ENCODE assay signal across 14 mouse cellular contexts in the genomic region with DNA sequence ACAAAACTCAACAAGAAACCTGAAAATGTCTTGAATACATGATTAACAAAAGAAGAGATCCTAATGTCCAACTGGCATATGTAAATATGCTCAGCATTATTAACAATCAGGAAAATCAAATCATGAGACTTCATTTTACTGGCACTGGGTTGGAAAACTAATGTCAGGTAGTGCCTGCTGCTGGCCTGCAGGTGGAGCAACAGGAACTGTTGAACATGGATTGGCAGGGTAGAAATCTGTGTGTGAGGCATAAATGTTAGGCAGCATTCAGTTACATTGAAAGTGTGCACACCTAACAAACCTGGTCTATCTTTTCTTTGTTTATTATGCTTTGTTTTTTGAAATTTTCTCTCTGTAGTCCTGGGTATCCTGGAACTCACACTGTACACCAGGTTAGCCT. TPM values are rescaled to one million over a fixed set of nuclear protein-coding genes. Genes with fewer than 3 reads are reported as not detected.
A peak's percentile ranks its signal among the peaks of the same experiment; 100 is the strongest.
DNase-seq lines count a peak whose midpoint lies in the region; ATAC-seq and TF ChIP-seq lines count a peak whose summit lies in the region.
"Had no signal": no experiment of that assay in that cellular context is flagged by ENCODE, and none has a peak within 500 bp of the region (broad histone marks: within the 10 kb centered on the region; RNA-seq: fewer than 3 reads in every experiment).

No protein-coding gene starts in this region.

- DNase-seq in gastrocnemius, adult 2 months: no peak
- DNase-seq in gastrocnemius, postnatal 25 days: no peak
- DNase-seq in thymus, postnatal 4 days: peak; percentile 22
- DNase-seq in thymus, adult 18-20 months: no peak
- no peak for DNase-seq in ovary, postnatal 10 days (ENCODE audit: low spot score)

- intact Hi-C loops in gastrocnemius, adult 2 months (cut with DNase I): no loop called here

- no peak overlapping the region for H3K27ac ChIP-seq in gastrocnemius, adult 2 months
- no peak overlapping the region for H3K27ac ChIP-seq in cortical plate, adult 2 months (ENCODE audit: insufficient read depth, low read length)
- no peak overlapping the region for H3K27ac ChIP-seq in neural tube, embryonic 15.5 days (replicated peaks)
- H3K27ac ChIP-seq: embryonic facial prominence, embryonic 15.5 days; kidney, embryonic 15.5 days; limb, embryonic 12.5 days had no signal

- TF ChIP-seq POLR2A in cortical plate, adult 2 months (IDR thresholded peaks at IDR 0.05; ENCODE audit: extremely low read depth, insufficient read depth, low read length): no peak

- H3K9ac ChIP-seq in neural tube, embryonic 15.5 days (replicated peaks): no peak overlapping the region
- H3K9ac ChIP-seq: embryonic facial prominence, embryonic 15.5 days; kidney, embryonic 15.5 days; limb, embryonic 12.5 days had no signal

- H3K4me1 ChIP-seq in cortical plate, adult 2 months (ENCODE audit: control insufficient read depth, insufficient read depth, low read length): no peaks in the 10 kb centered on the region
- H3K4me1 ChIP-seq in neural tube, embryonic 15.5 days: no peaks in the 10 kb centered on the region
- H3K4me1 ChIP-seq: embryonic facial prominence, embryonic 15.5 days; kidney, embryonic 15.5 days; limb, embryonic 12.5 days had no signal

- H3K36me3 ChIP-seq in neural tube, embryonic 15.5 days: no peaks in the 10 kb centered on the region
- H3K36me3 ChIP-seq: embryonic facial prominence, embryonic 15.5 days; kidney, embryonic 15.5 days; limb, embryonic 12.5 days had no signal

- no peaks in the 10 kb centered on the region for H3K27me3 ChIP-seq in neural tube, embryonic 15.5 days (replicated peaks)
- H3K27me3 ChIP-seq: embryonic facial prominence, embryonic 15.5 days; kidney, embryonic 15.5 days; limb, embryonic 12.5 days had no signal

- H3K9me3 ChIP-seq in neural tube, embryonic 15.5 days (replicated peaks): no peaks in the 10 kb centered on the region
- H3K9me3 ChIP-seq: embryonic facial prominence, embryonic 15.5 days; kidney, embryonic 15.5 days; limb, embryonic 12.5 days had no signal

- no peak overlapping the region for H3K4me3 ChIP-seq in gastrocnemius, adult 2 months
- H3K4me3 ChIP-seq in cortical plate, adult 2 months (ENCODE audit: insufficient read depth, low read length): no peak overlapping the region
- no peak overlapping the region for H3K4me3 ChIP-seq in neural tube, embryonic 15.5 days (replicated peaks)
- H3K4me3 ChIP-seq: embryonic facial prominence, embryonic 15.5 days; kidney, embryonic 15.5 days; limb, embryonic 12.5 days had no signal

- no peak for ATAC-seq in neural tube, embryonic 15.5 days (ENCODE audit: low FRiP score)
- ATAC-seq in erythroblast, adult 5-6 weeks (replicated peaks; ENCODE audit: low FRiP score, poor library complexity, severe bottlenecking): no peak

- H3K4me2 ChIP-seq in neural tube, embryonic 15.5 days: no peak overlapping the region
- H3K4me2 ChIP-seq: embryonic facial prominence, embryonic 15.5 days; kidney, embryonic 15.5 days; limb, embryonic 12.5 days had no signal

- TF ChIP-seq CTCF in gastrocnemius, adult 2 months (IDR thresholded peaks at IDR 0.05): peak; percentile 47
- TF ChIP-seq CTCF in cortical plate, adult 2 months (IDR thresholded peaks at IDR 0.05; ENCODE audit: extremely low read depth, insufficient read depth, low read length): peak; percentile 58

RNA-seq across cellular contexts. Expression of a gene that starts 1.9 kb away (rescaled TPM):
- 1 to 10 TPM in 1 of 2 experiments, not detected in 1; 2.4 TPM for total RNA-seq in gastrocnemius, adult 2 months (2021)
- 1 to 10 TPM; 1.6 to 5.3 TPM for total RNA-seq in gastrocnemius, postnatal 25 days (2021)
- polyA plus RNA-seq in cortical plate, adult 2 months (2012; rRNA removed): 11.1 and 12.1 TPM in 2 replicates
- polyA plus RNA-seq in neural tube, embryonic 15.5 days (2015; fragmentation: Nextera tagmentation; extraction: Ambion mirVana): 28.5 and 33.0 TPM in 2 replicates
- not detected in 2 replicates for total RNA-seq in erythroblast, adult 5-6 weeks (2015; ENCODE audit: low replicate concordance)
- 1.7 TPM in 1 of 2 replicates, not detected in the other for total RNA-seq in erythroblast, adult 5-6 weeks (2017; ENCODE audit: low replicate concordance)
- total RNA-seq: heart, adult 8-10 months had no signal

RNA-seq across cellular contexts. Expression of a gene that starts 1.9 kb away (rescaled TPM):
- total RNA-seq in gastrocnemius, adult 2 months (2021): under 1 TPM in 1 of 2 experiments, not detected in 1; 0.75 TPM
- total RNA-seq in gastrocnemius, postnatal 25 days (2021): not detected
- 6.3 and 6.8 TPM in 2 replicates for polyA plus RNA-seq in cortical plate, adult 2 months (2012; rRNA removed)
- polyA plus RNA-seq in neural tube, embryonic 15.5 days (2015; fragmentation: Nextera tagmentation; extraction: Ambion mirVana): 9.9 TPM in 2 replicates
- total RNA-seq in erythroblast, adult 5-6 weeks (2015; ENCODE audit: low replicate concordance): not detected in 2 replicates
- 3.8 TPM in 1 of 2 replicates, not detected in the other for total RNA-seq in erythroblast, adult 5-6 weeks (2017; ENCODE audit: low replicate concordance)
- total RNA-seq: heart, adult 8-10 months had no signal

RNA-seq across cellular contexts. Expression of a gene that starts 3.3 kb away (rescaled TPM):
- 10 to 100 TPM in 1 of 2 experiments, 1 to 10 TPM in 1; 5.1 to 10.7 TPM for total RNA-seq in gastrocnemius, adult 2 months (2021)
- total RNA-seq in gastrocnemius, postnatal 25 days (2021): 1 to 10 TPM; 4.3 to 6.4 TPM
- 15.6 and 20.8 TPM in 2 replicates for polyA plus RNA-seq in cortical plate, adult 2 months (2012; rRNA removed)
- 70.3 and 101 TPM in 2 replicates for polyA plus RNA-seq in neural tube, embryonic 15.5 days (2015; fragmentation: Nextera tagmentation; extraction: Ambion mirVana)
- not detected in 2 replicates for total RNA-seq in erythroblast, adult 5-6 weeks (2015; ENCODE audit: low replicate concordance)
- not detected in 2 replicates for total RNA-seq in erythroblast, adult 5-6 weeks (2017; ENCODE audit: low replicate concordance)
- polyA plus RNA-seq: spleen, adult 2 months had no signal

RNA-seq across cellular contexts. Expression of a gene that starts 14.3 kb away (rescaled TPM):
- under 1 TPM in 1 of 2 experiments, not detected in 1; 0.11 TPM for total RNA-seq in gastrocnemius, adult 2 months (2021)
- not detected for total RNA-seq in gastrocnemius, postnatal 25 days (2021)
- polyA plus RNA-seq in cortical plate, adult 2 months (2012; rRNA removed): 239 and 250 TPM in 2 replicates
- 400 and 471 TPM in 2 replicates for polyA plus RNA-seq in neural tube, embryonic 15.5 days (2015; fragmentation: Nextera tagmentation; extraction: Ambion mirVana)
- 0.77 TPM in 1 of 2 replicates, not detected in the other for total RNA-seq in erythroblast, adult 5-6 weeks (2015; ENCODE audit: low replicate concordance)
- total RNA-seq in erythroblast, adult 5-6 weeks (2017; ENCODE audit: low replicate concordance): 0.28 TPM in 1 of 2 replicates, not detected in the other

RNA-seq across cellular contexts. Expression of a gene that starts 51.5 kb away (rescaled TPM):
- not detected for total RNA-seq in gastrocnemius, adult 2 months (2021)
- total RNA-seq in gastrocnemius, postnatal 25 days (2021): not detected
- polyA plus RNA-seq in cortical plate, adult 2 months (2012; rRNA removed): not detected in 2 replicates
- polyA plus RNA-seq in neural tube, embryonic 15.5 days (2015; fragmentation: Nextera tagmentation; extraction: Ambion mirVana): not detected in 2 replicates
- total RNA-seq in erythroblast, adult 5-6 weeks (2015; ENCODE audit: low replicate concordance): not detected in 2 replicates
- not detected in 2 replicates for total RNA-seq in erythroblast, adult 5-6 weeks (2017; ENCODE audit: low replicate concordance)
- total RNA-seq: heart, adult 8-10 months; monocyte, adult 5-6 weeks had no signal
- polyA plus RNA-seq: embryonic facial prominence, embryonic 15.5 days; kidney, embryonic 15.5 days; limb, embryonic 12.5 days; spleen, adult 2 months had no signal
